Mouse (Mus musculus): ENCODE measurements at regions not wholly inside any gene's neighbourhood (a gene's known extent, or its start where the extent isn't known, plus 50 kb on each side); places are given as distances from the start of the nearest gene placed in this dataset.

DNA sequence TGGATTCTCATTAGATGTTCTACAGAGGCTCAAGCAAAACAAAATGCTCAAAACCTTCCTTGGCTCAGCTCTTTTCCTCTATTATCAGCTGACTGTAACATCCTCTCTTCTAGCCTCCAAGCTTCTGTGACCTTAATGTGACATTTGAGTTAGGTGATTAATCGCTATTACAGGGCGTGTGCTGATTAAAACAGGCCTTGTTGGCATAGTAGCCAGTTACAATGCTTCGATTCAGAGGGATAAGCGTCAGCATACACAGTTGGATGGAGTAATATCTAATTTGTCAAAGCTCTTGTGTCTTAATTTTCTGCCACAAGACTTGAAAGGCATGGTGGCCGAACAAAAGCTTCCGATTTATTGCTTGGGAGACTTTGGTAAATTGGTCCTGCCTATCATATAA, 378.2 kb downstream of the Fbxo8 start:
- TF ChIP-seq CTCF (IDR thresholded peaks at IDR 0.05; ENCODE audit: low read depth, low read length) (no peak), POLR2A (IDR thresholded peaks at IDR 0.05; ENCODE audit: extremely low read depth, insufficient read depth, low read length) (no peak)
